ENCODE assay signal across 31 mouse cellular contexts in genomic region chr15:21269856-21270255, GRCm38 (mm10).
"Had no signal": no experiment of that assay in that cellular context is flagged by ENCODE, and none has a peak within 500 bp of the region (broad histone marks: within the 10 kb centered on the region; RNA-seq: fewer than 3 reads in every experiment).

No protein-coding gene starts in this region.

- H3K36me3 ChIP-seq: limb, embryonic 10.5 days; limb, embryonic 12.5 days; limb, embryonic 13.5 days; limb, embryonic 15.5 days; liver, embryonic 12.5 days; liver, embryonic 13.5 days; liver, embryonic 15.5 days; lung, embryonic 15.5 days; midbrain, embryonic 10.5 days; midbrain, embryonic 12.5 days; midbrain, embryonic 13.5 days; midbrain, embryonic 15.5 days; neural tube, embryonic 12.5 days had no signal

- H3K4me3 ChIP-seq: limb, embryonic 10.5 days; limb, embryonic 12.5 days; limb, embryonic 13.5 days; limb, embryonic 15.5 days; liver, embryonic 12.5 days; liver, embryonic 13.5 days; liver, embryonic 15.5 days; lung, embryonic 15.5 days; megakaryocyte, embryonic 14.5 days; midbrain, embryonic 10.5 days; midbrain, embryonic 12.5 days; midbrain, embryonic 13.5 days; midbrain, embryonic 15.5 days; myocyte; neural tube, embryonic 12.5 days had no signal

- H3K4me2 ChIP-seq: limb, embryonic 12.5 days; limb, embryonic 13.5 days; limb, embryonic 15.5 days; liver, embryonic 11.5 days; liver, embryonic 12.5 days; liver, embryonic 13.5 days; liver, embryonic 15.5 days; lung, embryonic 14.5 days; lung, embryonic 15.5 days; midbrain, embryonic 11.5 days; midbrain, embryonic 12.5 days; midbrain, embryonic 13.5 days; midbrain, embryonic 15.5 days; neural tube, embryonic 12.5 days had no signal

- DNase-seq: left cerebral cortex, postnatal 4 days; liver; liver, embryonic 13.5 days; lung, adult 18-20 months; lung, adult 2 months; lung, embryonic 14.5 days; lung, postnatal 10 days; lung, postnatal 14 days; lung, postnatal 36 days; lung, postnatal 4 days; midbrain, embryonic 14.5 days had no signal

- ATAC-seq: liver, embryonic 12.5 days; lung, postnatal 0 days; midbrain, embryonic 13.5 days; midbrain, embryonic 15.5 days; midbrain, embryonic 16.5 days had no signal

- H3K9me3 ChIP-seq: limb, embryonic 10.5 days; limb, embryonic 12.5 days; limb, embryonic 13.5 days; limb, embryonic 15.5 days; liver, embryonic 12.5 days; liver, embryonic 13.5 days; liver, embryonic 15.5 days; lung, embryonic 15.5 days; megakaryocyte, embryonic 14.5 days; midbrain, embryonic 10.5 days; midbrain, embryonic 12.5 days; midbrain, embryonic 13.5 days; midbrain, embryonic 15.5 days; neural tube, embryonic 12.5 days had no signal

- H3K4me1 ChIP-seq: limb, embryonic 10.5 days; limb, embryonic 12.5 days; limb, embryonic 13.5 days; limb, embryonic 15.5 days; liver, embryonic 12.5 days; liver, embryonic 13.5 days; liver, embryonic 15.5 days; lung, embryonic 15.5 days; megakaryocyte, embryonic 14.5 days; midbrain, embryonic 10.5 days; midbrain, embryonic 12.5 days; midbrain, embryonic 13.5 days; midbrain, embryonic 15.5 days; neural tube, embryonic 12.5 days had no signal

- H3K27me3 ChIP-seq: limb, embryonic 12.5 days; limb, embryonic 13.5 days; limb, embryonic 15.5 days; liver, embryonic 12.5 days; liver, embryonic 13.5 days; liver, embryonic 15.5 days; lung, embryonic 15.5 days; megakaryocyte, embryonic 14.5 days; midbrain, embryonic 12.5 days; midbrain, embryonic 13.5 days; midbrain, embryonic 15.5 days; neural tube, embryonic 12.5 days had no signal

- H3K9ac ChIP-seq: limb, embryonic 12.5 days; limb, embryonic 13.5 days; limb, embryonic 15.5 days; liver, embryonic 12.5 days; liver, embryonic 13.5 days; liver, embryonic 14.5 days; liver, embryonic 15.5 days; lung, embryonic 14.5 days; lung, embryonic 15.5 days; midbrain, embryonic 12.5 days; midbrain, embryonic 13.5 days; midbrain, embryonic 15.5 days; neural tube, embryonic 12.5 days had no signal

- H3K27ac ChIP-seq: limb, embryonic 10.5 days; limb, embryonic 12.5 days; limb, embryonic 13.5 days; limb, embryonic 15.5 days; liver, embryonic 12.5 days; liver, embryonic 13.5 days; liver, embryonic 14.5 days; liver, embryonic 15.5 days; lung, embryonic 15.5 days; macrophage; midbrain, embryonic 10.5 days; midbrain, embryonic 12.5 days; midbrain, embryonic 13.5 days; midbrain, embryonic 15.5 days; neural tube, embryonic 12.5 days had no signal
